In genomic region chr7:45920583-45921241, GRCm38 (mm10) we compare ENCODE assay signal across 8 mouse cellular contexts. TPM values are rescaled to one million over a fixed set of nuclear protein-coding genes. Genes with fewer than 3 reads are reported as not detected.
DNase-seq lines count a peak whose midpoint lies in the region; ATAC-seq and TF ChIP-seq lines count a peak whose summit lies in the region.

No protein-coding gene starts in this region.

- H3K36me3 ChIP-seq in limb, embryonic 11.5 days (ENCODE audit: control insufficient read depth, insufficient read depth, low read length) = no peaks in the 10 kb centered on the region

- no peak for ATAC-seq in limb, embryonic 11.5 days (ENCODE audit: insufficient number of reproducible peaks, low FRiP score, low TSS enrichment, low read depth)

- H3K27ac ChIP-seq in layer of hippocampus, adult 2 months = peak overlapping the region; percentile 28; the same call in 1 of the 2 replicates
- no peak overlapping the region for H3K27ac ChIP-seq in limb, embryonic 11.5 days (replicated peaks; ENCODE audit: low read depth, low read length)

- WGBS in limb, embryonic 11.5 days = 37% methylated on average over 9 of the region's 9 CpGs

- peak overlapping the region; percentile 43 for H3K4me2 ChIP-seq in limb, embryonic 11.5 days (ENCODE audit: low read depth, severe bottlenecking)

- H3K4me3 ChIP-seq in layer of hippocampus, adult 2 months = peak overlapping the region; percentile 5; the same call in 1 of the 2 replicates
- peak overlapping the region; percentile 16 for H3K4me3 ChIP-seq in limb, embryonic 11.5 days (ENCODE audit: low read depth, low read length)

- DNase-seq in layer of hippocampus, adult 2 months (ENCODE audit: low spot score in 2 of 2) = no peak
- no peak for DNase-seq in layer of hippocampus, postnatal 36 days
- peak; percentile 95 for DNase-seq in NIH3T3 (ENCODE audit: low read depth)
- peak; percentile 23 to 43 for DNase-seq in gastrocnemius, postnatal 36 days
- DNase-seq in limb, embryonic 11.5 days (ENCODE audit: low spot score) = no peak
- DNase-seq in skeletal muscle tissue, adult 2 months (ENCODE audit: low read depth, low spot score) = peak; percentile 40
- DNase-seq in right cerebral cortex, postnatal 4 days = no peak
- no peak for DNase-seq in retina, embryonic 14.5 days (ENCODE audit: low spot score)

- H3K4me1 ChIP-seq in limb, embryonic 11.5 days (ENCODE audit: control insufficient read depth, insufficient read depth, low read length) = peaks cover 43% of the 10 kb centered on the region

- H3K27me3 ChIP-seq in limb, embryonic 11.5 days (ENCODE audit: control insufficient read depth, insufficient read depth, low read length) = no peaks in the 10 kb centered on the region

- no peaks in the 10 kb centered on the region for H3K9me3 ChIP-seq in limb, embryonic 11.5 days (ENCODE audit: control insufficient read depth, low read length)

- intact Hi-C loops in gastrocnemius, postnatal 36 days (cut with DNase I) = no loop called here

- TF ChIP-seq CTCF in layer of hippocampus, adult 2 months (conservative IDR thresholded peaks at IDR 0.05) = no peak

- peak overlapping the region; percentile 35 for H3K9ac ChIP-seq in limb, embryonic 11.5 days (ENCODE audit: low read length)

RNA-seq across cellular contexts. Expression of gene Emp3, which starts 0.5 kb away (rescaled TPM):
- 1 to 10 TPM; 1.5 to 2.3 TPM for total RNA-seq in layer of hippocampus, adult 2 months (2021)
- total RNA-seq in layer of hippocampus, postnatal 36 days (2021) = 1 to 10 TPM; 1.9 to 4.4 TPM
- 10 to 100 TPM; 10.9 to 11.2 TPM for total RNA-seq in gastrocnemius, postnatal 36 days (2021)
- polyA plus RNA-seq in limb, embryonic 11.5 days (2014; fragmentation: Nextera tagmentation; extraction: Ambion mirVana) = 30.3 and 35.9 TPM in 2 replicates

RNA-seq across cellular contexts. Expression of gene Ccdc114, which starts 3.2 kb away (rescaled TPM):
- 1 to 10 TPM; 3.5 to 3.8 TPM for total RNA-seq in layer of hippocampus, adult 2 months (2021)
- total RNA-seq in layer of hippocampus, postnatal 36 days (2021) = 1 to 10 TPM; 3.0 TPM
- under 1 TPM; 0.28 to 0.42 TPM for total RNA-seq in gastrocnemius, postnatal 36 days (2021)
- 3.8 and 4.7 TPM in 2 replicates for polyA plus RNA-seq in limb, embryonic 11.5 days (2014; fragmentation: Nextera tagmentation; extraction: Ambion mirVana)

RNA-seq across cellular contexts. Expression of gene Tmem143, which starts 24.0 kb away (rescaled TPM):
- 10 to 100 TPM; 22.1 to 22.8 TPM for total RNA-seq in layer of hippocampus, adult 2 months (2021)
- 10 to 100 TPM; 20.8 to 25.9 TPM for total RNA-seq in layer of hippocampus, postnatal 36 days (2021)
- 10 to 100 TPM; 54.4 to 59.5 TPM for total RNA-seq in gastrocnemius, postnatal 36 days (2021)
- 3.6 and 4.3 TPM in 2 replicates for polyA plus RNA-seq in limb, embryonic 11.5 days (2014; fragmentation: Nextera tagmentation; extraction: Ambion mirVana)

RNA-seq across cellular contexts. Expression of gene Syngr4, which starts 24.2 kb away (rescaled TPM):
- not detected for total RNA-seq in layer of hippocampus, adult 2 months (2021)
- not detected for total RNA-seq in layer of hippocampus, postnatal 36 days (2021)
- not detected for total RNA-seq in gastrocnemius, postnatal 36 days (2021)
- polyA plus RNA-seq in limb, embryonic 11.5 days (2014; fragmentation: Nextera tagmentation; extraction: Ambion mirVana) = 1.0 and 1.8 TPM in 2 replicates

RNA-seq across cellular contexts. Expression of gene Grin2d, which starts 42.5 kb away (rescaled TPM):
- 10 to 100 TPM in 1 of 2 experiments, 1 to 10 TPM in 1; 10.0 to 11.6 TPM for total RNA-seq in layer of hippocampus, adult 2 months (2021)
- total RNA-seq in layer of hippocampus, postnatal 36 days (2021) = 10 to 100 TPM; 10.9 to 11.4 TPM
- under 1 TPM; 0.22 to 0.23 TPM for total RNA-seq in gastrocnemius, postnatal 36 days (2021)
- 0.07 TPM in 1 of 2 replicates, not detected in the other for polyA plus RNA-seq in limb, embryonic 11.5 days (2014; fragmentation: Nextera tagmentation; extraction: Ambion mirVana)

Comparison
In these comparisons a context has a peak if more than half of its experiments do, and no peak if none do; other contexts are left out.
1. DNase-seq: peak in NIH3T3 (single experiment), gastrocnemius, postnatal 36 days (2 of 2) and skeletal muscle tissue, adult 2 months (single experiment); none in layer of hippocampus, adult 2 months (0 of 2), layer of hippocampus, postnatal 36 days (0 of 2), limb, embryonic 11.5 days (single experiment), right cerebral cortex, postnatal 4 days (single experiment) and retina, embryonic 14.5 days (single experiment).